Mouse (Mus musculus): ENCODE results near the gene Gm9857.

The Gm9857 gene

DNA sequence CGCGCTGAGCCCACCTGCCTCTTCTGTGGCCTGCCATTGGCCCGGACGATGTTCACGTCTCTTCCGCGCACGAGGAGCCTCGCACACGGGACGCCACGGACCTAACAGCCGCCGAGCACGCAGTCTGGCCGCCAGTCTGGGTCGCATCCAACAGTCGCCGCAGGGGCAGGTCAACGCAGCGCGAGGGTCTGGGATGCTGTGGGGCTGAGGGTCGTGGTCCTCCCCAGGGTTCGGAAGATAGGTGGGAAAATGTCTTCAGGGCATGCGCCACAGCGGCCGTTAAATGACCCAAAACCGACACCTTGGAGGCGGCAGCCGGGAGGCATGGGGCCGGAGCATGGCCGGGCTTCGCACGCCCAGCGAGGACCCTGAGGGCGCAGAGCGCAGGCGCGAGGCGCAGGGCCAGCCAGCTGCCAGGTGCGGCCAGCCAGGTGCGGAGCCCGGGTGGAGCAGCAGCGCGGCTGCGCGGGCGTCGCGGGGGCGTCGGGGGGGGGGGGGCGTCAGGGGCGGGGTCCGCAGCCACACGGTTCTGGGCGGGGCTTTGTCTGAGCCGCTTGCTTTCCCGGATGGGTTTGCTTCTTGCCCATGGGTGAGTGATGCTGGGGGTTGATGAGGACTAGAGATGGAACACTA is at the start of gene Gm9857:
Gene Gm9857, minus strand, starts transcription at position 445 of the 633 bp plus-strand sequence.
- 0 out of 2 replicates have a peak, but pooled peaks have one; percentile 38 for ATAC-seq (ENCODE audit: low TSS enrichment)

DNA sequence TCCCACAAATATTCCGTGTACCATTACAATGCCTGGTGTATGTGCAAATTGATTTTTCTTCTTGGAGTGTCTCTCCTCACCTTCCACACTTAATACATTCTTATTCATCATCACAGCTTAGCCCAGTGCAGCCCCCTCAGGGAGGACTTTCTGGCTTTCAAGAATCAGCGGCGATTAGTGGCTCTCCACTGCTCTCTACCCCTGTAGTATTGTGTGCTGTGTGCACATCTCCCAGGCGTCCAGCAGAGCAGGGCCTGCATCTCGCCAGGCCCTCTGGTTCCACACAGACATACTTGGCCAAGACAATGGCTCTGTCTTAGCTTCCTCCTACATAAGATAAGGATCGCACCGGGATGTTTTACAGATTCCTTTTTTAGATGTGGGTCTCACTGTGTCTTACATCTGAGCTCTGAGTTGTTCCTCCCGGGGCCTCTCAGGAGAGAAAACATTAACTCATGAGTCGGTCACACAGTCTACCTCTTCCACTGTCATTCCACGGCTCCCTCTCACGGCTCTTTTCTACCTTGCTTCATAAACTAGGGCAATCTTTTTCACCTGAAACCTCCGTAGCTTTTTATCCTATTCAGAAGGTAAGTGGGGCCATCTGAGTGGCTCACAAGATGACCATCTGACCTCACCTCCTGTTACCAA is 46.9 kb upstream of the Gm9857 start:
- peak; percentile 67; the same call in 1 of the 2 replicates for ATAC-seq (ENCODE audit: low TSS enrichment)

DNA sequence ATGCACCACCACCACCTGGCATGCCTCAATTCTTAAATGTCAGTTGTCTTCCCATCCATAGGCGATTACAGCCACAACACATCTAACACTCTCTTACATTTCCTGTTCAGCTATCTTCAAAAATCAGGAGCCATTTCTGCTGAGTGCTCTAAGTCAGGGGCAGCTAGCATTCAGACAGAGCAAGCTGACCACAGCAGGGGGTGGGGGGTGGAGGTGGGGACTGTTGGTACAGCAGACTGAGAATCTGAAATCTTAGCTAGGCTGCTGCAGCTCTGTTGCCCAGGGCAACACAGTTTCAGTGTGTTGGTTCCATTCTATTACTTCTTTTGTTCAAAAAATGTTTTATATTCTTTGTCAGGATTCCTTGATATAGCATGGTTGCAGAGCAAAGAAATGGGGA is 46.3 kb upstream of the Gm9857 start:
- ATAC-seq (ENCODE audit: low TSS enrichment): peak; percentile 57; the same call in 1 of the 2 replicates

DNA sequence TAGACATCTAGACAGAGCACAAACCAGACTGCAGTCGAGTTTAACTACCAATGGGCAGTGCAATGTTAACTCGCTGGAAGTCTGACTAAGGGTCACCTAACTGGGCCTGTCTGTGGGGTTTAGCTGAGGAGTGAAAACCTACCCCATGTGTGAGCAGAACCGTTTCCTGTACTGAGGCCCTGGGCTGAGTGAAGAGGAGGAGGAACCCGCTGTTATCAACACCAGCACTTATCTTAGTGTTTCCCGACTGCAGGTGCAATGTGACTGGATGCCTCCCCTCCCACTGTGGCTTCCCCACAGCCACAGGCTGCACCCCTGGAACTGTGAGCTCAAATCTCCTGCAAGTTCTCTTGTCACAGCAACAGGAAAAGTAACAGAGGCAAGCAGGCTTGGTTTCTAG is 43.7 kb upstream of the Gm9857 start:
- no peak for ATAC-seq (ENCODE audit: low TSS enrichment)

DNA sequence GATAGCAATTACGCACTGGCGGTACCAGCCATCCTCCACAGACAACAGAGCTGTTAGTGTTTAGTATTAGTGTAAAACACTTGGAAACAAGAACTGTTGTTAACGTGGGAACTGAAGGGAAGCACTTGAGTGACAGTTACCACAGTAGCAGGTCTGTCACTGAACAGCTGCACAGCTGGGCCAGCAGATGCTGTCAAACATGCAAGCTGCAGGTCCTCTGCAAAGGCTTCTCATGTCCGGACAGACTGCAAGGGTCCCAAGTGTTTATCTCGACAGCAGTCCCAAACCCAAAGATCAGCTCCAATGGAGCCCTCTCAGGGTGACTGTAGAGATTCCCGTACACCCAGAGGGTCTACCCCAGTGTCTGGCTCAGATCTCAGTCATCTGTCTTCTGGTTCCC is 41.7 kb upstream of the Gm9857 start:
- no peak for ATAC-seq (ENCODE audit: low TSS enrichment)

DNA sequence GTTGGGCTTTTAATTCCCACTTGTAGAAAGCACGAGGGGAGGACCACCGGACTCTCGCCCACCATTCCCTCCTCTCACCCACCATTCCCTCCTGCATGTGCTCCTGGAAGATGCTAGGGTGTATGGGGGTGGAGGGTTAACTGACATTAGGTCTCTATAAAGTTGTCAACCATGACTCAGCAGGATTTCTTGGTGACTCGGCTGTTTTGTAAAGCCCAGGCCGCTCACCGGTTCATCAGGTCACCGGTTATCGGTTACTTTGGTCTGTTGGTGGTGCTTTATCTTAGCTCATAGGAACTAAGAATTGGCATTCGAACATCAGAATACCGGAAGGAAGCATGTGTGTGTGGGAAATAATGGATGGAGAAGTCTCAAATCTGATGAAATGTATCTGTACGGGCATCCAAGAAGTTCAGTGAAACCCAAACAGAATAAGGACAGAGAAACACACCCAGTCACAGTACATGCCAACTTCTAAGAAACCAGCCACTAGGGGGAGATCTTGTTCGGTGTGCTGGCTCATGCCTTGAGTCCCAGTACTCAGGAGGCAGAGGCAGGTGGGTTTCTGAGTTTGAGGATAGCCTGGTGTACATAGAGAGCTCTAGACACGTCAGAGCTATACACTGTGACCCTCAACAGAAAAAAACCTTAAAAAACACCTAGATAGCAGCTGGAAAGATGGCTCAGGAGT is 37.2 kb upstream of the Gm9857 start:
- no peak for ATAC-seq (ENCODE audit: low TSS enrichment)

DNA sequence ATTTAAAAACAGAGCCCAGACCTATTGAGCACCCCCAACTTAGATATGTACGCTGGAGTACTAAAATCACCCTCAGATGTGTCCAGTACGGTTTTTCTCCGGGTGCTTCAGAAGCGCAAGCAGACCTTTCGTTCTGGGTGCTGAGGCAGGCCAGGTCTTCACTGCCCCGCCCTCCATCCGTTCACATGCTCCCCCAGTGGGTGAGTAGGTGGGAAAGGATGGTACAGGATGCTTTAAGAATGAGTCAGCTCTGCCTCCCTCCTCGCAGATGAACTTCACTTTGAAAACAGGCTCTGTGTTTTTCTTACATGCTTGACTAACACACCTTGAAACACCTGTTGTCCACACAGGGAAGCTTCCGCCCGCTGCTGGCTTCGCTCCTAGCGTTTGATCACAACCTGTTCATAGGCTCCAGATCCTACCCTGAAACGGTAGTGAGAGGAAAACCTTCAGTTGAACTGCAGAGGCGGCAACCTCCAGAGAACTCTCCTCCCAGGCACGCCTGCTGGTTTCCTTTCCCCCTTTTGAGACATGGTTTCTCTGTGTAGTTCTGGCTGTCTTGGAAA is 34.8 kb upstream of the Gm9857 start:
- ATAC-seq (ENCODE audit: low TSS enrichment): peak; percentile 71

DNA sequence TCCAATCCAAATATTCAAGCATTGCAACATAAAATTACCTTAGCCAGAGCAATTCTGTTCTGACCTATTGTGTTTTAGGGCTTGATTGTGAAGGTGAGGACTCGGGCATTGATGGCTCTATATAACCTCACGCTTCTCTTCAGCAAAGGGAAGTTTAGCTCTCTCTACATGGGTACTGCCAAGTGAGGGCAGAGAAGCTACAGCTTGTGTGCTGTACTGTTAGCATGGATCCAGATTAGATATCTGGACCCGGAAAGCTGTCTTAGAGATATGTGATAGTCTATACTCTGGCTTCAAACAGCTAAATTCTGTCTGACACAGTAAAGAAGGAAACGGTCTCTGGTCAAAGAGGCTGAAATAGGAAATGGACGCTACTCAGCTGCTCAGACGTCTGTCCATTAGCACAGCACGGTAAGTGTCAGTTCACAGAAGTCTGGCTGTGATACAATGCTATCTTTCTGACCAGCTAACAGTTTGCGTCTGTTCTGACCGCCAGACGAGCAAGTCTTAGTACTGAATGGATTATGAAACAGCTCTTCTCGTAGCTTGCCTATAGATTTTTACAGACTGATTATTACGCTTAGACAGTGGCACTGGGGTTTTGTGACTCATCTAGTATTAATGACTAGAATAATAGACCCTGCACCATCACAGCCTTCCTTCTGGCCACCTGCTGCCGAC is 33.9 kb upstream of the Gm9857 start:
- no peak for ATAC-seq (ENCODE audit: low TSS enrichment)

DNA sequence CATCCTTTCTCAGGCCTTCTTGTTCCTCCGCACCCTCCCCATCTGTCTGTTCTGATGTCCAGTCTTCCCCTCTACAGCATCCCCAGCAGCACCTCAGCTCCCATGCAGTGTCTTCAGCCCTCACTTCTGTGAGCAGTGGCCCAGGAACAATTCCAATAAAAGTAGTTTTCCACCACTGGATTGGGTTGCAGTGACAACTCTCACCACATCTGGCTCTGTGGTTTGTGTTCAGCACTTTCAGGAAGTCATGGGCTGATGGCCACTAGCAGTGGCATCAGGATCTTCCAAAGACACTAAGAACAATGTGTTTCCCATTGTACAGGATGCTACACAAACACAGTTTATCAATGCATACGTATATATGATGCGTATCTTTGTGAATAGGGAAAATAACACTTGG is 25.8 kb upstream of the Gm9857 start:
- ATAC-seq (ENCODE audit: low TSS enrichment): no peak

DNA sequence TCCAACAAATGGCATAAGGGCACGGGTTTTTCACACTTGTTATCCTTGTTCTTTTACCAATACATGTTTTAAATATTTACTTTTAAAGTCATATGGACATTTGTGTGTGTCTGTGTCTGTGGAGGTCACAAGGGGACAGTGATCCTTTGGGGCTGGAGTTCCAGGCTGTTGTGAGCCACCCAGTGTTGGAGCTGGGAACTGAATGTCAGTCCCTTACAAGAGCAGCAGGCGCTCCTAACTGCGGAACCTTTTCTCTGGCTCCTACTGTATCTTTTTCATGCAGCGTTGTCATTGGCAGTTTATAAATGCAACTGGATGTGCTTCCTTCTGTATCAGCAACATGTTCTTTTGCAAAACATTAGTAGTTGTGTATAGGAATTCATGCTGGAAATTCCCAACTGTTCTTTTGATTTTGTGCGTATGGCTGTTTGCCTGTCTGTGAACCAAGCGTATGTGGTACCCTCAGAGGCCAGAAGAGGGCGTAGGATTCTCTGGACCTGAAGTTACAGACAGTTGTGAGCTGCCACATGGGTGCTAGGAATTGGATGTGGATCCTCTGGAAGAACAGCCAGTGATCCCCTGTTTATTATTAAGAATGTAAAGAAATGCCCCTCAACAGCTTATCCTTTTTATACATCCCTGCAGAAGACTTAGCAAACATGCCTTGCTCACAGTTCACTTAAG is 24.3 kb upstream of the Gm9857 start:
- ATAC-seq (ENCODE audit: low TSS enrichment): no peak

DNA sequence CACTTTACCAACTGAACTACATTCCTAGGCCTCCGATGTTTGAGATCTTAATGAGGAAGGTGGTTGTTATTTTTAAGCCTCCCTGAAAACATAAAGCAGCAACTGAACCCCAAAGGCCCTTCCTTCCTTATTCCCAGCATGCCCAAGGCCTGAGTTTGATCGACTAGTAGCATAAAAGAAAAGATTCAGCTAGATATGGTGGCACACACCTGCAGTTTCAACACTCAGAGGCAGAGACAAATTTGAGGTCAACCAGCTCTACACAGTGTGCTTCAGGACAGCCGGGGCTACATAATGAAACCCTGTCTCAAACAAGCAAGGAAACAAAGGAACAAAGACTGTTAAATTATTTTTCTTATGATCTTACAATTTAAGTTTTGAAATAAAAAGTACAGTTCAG is 23.5 kb upstream of the Gm9857 start:
- ATAC-seq (ENCODE audit: low TSS enrichment): no peak

DNA sequence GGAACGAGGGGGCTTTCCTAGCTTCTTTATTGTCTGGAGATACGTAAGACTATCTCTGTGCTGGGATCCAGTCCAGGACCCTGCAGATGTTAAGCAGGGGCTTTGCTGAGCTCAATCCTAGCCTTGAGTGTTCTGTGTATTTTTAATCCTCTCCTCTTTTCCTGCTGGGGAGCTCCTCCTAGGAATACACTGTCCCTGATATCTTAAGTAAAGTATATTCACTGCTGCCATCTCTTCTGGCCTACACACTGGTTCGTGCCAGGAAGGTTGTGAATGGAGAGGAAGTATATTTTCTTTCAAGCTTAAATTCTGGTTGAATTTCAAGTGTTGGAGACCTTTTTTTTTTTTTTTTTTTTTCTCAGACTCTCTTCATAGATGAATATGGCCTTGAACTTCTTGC is 23.0 kb upstream of the Gm9857 start:
- ATAC-seq (ENCODE audit: low TSS enrichment): peak; percentile 88

DNA sequence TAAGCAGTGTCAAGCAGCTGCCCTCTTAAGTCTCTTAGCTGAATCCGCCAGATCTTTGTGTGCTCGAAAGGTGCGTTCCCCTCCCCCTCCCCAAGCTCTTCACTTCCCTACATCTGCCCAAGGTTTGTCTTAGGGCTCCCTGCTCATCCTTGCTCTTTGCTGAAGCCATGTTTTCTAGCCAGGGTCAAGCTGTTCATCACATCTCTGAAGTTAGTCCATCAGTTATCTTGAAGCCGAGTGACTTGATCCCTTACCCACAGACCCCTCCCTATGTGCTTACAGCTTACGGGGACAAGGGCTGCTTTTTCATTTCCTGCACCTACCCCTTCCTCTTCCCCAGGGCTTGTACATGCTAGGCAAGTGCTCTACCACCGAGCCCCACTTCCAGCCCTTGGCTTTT is 21.4 kb upstream of the Gm9857 start:
- no peak for ATAC-seq (ENCODE audit: low TSS enrichment)

DNA sequence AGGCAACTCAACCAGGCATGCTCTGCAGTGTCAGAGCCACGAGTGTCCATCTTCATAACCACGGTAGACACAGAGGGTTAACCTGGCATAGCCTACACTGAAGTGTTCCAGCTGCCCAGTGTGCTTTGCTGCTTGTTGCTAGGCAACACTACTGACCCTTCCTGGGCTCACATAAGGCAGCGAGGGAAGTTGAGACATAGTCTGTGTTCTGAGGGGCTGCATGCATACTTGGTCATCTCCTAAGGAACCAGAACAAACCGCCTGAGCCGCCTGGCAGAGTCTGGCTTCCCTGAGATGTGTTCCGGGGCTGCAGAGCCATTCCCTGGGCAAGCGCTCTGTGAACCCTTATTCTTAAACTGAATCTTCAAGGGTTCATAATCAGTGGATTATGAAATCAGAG is 21.0 kb upstream of the Gm9857 start:
- peak; percentile 57 for ATAC-seq (ENCODE audit: low TSS enrichment)

DNA sequence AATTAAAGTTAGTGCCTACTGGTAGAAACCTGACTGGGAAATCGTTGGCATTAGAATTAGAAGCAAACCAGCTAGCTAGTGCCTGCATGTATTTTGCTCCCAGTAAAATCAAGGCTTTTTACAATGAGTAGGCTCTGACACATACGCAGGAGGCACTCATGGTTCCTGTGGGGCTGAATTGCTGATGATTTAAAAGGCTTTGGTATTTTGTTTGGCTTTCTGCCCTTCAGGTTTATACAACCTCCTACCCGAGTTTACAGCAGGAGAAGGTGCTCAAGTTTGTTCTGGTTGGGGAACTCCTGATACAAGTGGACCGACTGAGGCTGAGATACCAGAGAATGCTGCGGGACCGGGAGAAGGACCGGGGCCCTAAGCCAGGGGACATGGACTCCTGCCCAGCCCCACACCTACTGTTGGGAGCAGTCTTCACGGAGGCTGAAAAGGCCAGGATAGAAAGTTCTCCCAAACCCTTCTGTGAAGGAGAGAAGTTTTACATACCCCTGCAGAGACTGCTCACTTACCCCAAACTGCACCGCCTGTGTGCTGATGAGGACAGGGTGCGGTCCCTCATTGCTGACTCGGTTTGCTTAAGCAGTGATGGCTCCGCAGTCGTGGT is 19.5 kb upstream of the Gm9857 start:
- ATAC-seq (ENCODE audit: low TSS enrichment): no peak

DNA sequence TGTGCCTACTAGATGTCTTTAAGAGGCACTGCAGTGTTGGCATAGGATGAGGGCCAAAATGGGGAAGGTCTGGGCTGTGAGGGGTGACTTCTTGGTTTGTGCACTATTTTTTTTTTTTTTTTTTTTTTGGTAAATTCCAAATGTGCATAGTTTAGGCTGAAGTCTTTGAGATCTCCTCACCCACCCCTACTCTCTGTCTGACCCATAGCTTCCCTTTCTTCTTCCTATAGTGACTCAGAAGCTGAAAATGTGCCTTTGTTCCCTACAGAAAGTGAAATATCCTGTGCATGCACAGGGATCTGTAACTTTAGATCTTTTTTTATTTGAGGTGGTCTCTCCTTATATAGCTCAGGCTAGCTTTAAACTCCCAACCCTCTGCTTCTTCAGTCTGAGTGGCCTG is 17.7 kb upstream of the Gm9857 start:
- ATAC-seq (ENCODE audit: low TSS enrichment): no peak

DNA sequence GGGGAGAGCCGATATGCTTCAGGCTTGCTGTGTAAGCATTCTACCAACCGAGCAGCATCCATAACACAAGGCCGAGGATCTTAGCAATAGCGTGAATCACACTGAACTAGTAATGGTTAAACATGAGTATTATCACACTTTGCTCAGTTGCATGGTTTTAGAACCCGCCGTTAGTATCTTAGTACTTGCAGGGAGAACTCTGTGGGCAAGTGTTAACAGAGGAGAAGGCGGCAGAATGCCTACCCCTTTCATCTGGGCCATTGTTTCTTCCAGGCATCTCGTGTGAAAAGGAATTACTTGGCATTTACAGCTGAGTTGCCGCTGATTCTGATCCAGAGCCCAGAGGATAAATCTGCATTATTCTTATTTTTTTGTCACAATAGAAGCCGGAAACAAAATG is 751 bp upstream of the Gm9857 start:
- peak; percentile 73 for ATAC-seq (ENCODE audit: low TSS enrichment)

DNA sequence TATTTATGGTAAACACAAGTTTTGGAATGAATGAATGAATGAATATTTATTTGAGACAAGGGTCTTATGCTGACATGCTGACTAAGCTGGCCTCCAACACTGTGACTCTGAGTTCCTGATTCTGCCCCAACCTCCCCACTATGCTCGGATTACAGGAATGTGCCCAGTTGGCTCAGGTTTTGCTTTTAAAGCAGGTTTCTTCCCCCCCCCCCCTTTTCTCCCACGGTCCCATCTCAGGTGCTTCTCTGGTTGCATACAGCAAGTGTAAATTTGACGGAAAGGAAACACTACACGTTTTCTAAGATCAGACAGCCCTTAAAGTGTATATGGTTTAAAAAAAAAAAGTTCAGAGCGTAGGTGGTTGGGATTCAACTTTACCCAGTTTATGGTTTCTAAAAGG is 672 bp downstream of the Gm9857 start, which contains the start of gene Henmt1:
Gene Henmt1, plus strand, starts transcription at position 301 of the 400 bp plus-strand sequence.
- no peak for ATAC-seq (ENCODE audit: low TSS enrichment)

DNA sequence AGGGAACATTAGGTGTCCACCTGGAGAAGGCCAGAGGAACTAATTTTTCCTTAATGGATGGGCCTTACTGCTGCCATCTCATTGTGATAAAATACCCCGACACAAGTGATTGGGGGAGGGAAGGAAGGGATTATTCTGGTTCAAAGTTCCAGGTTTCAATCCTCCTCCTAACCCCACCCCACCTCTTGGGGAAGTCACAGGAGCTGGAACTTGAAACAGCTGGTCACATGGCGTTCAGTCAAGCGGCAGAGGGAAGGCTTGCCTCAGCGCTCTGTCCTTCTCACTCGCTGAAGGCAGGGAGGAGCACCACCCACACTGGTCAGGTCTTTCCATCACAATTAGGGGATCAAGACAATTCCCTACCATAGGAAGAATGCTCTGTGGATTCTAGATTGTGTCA is 1.6 kb downstream of the Gm9857 start:
- no peak for ATAC-seq (ENCODE audit: low TSS enrichment)

DNA sequence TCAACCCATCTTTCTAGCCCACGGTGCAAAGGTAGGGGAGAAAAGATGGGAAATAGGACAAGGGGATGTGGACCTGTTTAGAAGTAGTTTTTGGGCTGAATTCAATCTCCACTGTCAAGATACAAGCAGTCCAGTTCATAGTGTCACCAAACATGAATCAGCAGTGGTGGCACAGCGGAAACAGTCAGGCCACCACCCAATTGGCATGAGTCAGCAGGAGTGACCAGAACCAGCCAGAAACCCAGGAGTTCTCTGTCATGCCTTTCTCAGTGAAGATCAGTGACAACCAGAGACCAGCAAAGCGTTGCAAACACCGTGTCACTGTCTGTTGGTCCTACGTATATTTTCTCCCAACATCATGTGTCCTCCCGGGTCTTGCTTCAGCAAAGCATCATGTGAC is 6.7 kb downstream of the Gm9857 start:
- no peak for ATAC-seq (ENCODE audit: low TSS enrichment)

DNA sequence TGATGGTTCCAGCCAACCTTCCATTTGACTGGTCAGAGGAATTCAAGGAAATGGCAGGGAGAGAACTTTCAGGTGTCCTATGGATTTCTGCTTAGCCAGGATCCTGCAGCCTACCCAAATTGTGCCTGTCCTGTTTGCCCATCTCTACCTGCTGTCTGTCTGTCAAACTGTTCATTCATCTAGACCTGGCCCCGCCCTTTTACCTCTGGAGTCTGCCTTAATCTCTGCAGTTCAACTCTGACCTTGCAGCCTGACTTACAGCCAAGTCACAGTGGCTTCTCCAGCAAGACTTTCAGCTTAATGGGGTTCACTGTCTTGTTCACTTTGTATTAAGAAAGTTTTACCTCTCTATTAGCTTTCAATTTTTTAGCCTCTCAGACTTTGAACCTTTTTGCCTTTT is 13.9 kb downstream of the Gm9857 start:
- ATAC-seq (ENCODE audit: low TSS enrichment): no peak
